Mouse (Mus musculus) retina, embryonic 14.5 days (tissue): ENCODE data around the gene Chrna9.

Source experiments
- DNase-seq: peaks from one replicate; pipeline ENCODE4 v3.0.0-alpha.2; 2015; ENCODE audit warnings: low spot score

Chrna9 gene

DNA sequence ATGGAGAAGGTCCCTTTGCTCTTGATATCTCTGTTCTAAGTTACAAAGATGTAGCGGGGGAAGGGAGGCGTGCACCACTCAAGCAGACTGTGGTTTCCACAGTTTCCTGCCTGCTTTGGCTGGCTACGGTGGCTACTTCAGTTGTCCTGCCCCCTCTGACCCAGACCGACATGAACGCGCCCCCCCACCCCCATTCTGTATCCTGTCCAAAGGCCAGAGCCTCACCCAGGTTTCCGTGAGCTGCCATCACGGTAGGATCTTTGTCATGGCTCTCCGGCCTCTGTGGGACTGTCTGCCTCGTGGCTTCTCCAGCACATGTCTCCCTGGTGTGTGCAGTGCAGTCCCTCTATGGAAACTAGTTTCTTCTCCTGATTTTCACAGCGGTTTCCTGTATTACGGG is 15.4 kb upstream of the Chrna9 start:
- DNase-seq, result no peak

DNA sequence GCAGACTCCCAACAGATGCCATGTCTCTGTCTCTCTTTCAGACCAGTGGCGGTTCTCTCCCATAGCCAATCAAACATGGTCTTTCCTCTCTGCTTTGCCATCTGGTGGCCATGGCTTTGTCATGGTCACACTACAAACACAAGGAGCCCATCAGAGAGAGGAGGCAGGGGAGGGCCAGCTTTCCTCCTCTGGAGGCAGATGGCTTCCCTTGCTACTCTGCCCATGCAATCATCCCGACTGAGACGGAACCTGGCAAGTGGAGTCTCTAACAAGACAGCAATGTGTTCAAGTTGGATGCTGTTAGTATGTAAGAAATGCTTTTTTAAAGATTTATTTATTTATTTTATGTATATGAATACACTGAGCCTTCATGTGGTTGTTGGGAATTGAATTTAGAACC is 14.8 kb upstream of the Chrna9 start:
- DNase-seq, result no peak

DNA sequence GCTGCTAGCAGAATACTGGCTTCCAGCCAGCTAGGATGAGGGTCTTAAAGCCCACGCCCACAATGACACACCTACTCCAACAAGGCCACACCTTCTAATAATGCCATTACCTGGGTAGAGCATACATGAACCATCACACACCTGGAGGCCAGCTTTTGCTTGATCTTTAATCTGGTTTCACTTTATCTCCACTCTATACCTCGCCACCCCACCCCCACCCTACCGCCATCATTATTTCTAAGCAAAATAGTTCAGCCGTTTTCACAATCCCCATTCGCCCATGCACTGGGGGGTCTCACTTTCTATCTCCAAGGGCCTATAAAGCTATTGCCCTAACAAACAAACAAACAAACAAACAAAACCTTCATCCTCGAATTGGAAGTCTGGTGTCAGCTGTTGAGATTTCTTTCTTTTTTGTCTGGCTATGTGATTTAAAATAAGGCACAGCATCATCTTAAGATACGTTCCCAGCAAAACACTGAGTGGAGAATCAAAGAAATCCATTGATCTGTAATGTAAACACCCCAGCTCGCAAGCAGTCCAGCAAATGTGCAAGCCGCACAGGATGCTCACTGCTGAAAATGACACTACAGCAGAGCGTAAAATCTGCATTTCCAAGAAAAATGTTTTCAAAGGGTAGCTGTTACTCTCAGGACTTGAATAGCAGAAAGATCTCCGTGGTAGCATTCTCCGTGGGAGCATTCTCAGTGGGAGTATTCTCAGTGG is 13.9 kb upstream of the Chrna9 start:
- DNase-seq, result no peak

- no peak for DNase-seq
These were observed 13.1 kb upstream of the Chrna9 start for GRCm38 (mm10) chr5:65921477-65922138.

GRCm38 (mm10) chr5:65926666-65927065 is 8.1 kb upstream of the Chrna9 start:
- no peak for DNase-seq

- DNase-seq, result no peak
These were observed 5.6 kb upstream of the Chrna9 start for GRCm38 (mm10) chr5:65929162-65929561.

- no peak for DNase-seq
These were observed 4.5 kb upstream of the Chrna9 start for GRCm38 (mm10) chr5:65930171-65930570.

DNA sequence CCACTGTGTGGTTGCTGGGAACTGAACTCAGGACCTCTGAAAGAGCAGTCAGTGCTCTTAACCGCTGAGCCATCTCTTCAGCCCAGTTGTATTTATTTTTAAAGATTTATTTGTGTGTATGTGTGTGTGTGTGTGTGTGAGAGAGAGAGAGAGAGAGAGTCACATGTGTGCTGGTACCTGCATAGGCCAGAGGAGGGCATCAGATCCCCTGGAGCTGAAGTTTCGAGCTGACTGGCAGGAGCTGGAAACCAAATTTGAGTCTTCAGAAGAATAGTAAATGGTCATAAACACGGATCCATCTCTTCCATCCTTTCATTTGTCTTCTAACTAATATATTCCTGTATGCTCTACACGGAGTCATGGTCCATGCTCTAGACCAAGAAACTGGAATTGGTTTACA is 1.5 kb upstream of the Chrna9 start:
- DNase-seq, result no peak

GRCm38 (mm10) chr5:65933764-65934163 is 957 bp upstream of the Chrna9 start:
- no peak for DNase-seq

DNA sequence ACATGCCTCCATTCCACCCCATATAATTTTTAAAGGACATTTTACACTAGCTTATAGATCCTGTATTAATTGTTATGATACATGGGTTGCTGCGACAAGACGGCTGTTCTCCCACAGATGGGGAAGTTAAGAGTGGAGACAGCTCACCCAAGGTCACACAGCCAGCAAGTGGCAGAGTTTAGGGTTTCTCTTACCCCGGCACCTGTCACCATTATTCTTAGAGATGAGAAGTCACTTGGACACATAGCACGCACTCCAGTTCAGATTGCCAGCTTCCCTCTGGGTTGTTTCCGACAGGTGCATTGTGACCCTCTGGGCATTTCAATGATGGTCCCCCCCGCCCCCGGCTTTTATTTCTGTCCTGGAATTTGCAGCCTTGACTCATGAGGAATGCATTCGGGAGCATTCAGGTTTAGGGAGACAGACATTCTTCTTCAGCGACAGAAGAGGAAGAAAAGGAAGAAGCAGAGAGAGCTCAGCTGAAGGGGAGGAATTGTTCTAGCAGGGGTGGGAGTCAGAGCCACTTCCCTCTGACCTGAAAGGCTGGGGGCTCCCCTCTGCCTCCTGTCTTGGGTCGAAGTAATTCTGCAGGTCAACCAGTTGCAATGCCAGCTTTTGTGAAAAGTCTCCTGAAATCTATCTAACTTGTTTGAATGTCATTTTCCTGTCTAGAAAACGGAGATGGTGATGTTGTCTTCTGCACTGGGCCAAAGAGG is 2.4 kb downstream of the Chrna9 start:
- DNase-seq, result no peak

DNA sequence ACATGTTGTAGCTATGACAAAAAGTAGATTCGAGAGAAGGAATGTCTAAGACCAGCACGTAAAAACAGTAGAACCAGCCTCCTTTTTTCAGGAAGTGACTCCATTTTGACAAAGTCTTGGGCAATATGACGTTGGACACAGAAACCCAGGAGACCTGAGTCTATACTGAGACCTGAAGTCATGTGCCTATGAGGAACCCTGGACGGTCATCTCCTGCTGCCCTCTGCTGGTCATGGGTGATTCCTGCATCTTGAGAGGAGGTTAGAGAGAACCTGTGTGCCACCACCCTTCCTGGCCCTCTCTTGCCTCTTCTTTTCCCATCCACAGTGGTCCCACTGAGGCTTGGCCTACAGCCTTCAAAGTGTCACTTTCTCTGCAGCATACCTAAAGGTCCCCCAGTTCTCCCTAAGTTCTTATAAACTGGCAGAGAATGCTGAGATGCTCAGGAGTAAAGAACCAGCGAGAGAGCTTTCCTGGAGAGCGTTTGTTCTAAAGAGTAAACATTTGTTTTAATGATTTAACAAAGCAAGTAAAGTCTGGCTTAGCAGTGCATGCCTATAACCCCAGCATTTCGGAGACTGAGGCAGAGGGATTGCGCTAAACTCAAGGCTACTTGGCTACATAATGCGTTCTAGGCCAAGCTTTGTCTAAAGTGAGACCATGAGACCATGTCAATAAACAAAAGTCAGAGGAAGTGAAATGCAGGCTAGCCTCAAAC is 3.4 kb downstream of the Chrna9 start:
- peak; percentile 92 for DNase-seq

GRCm38 (mm10) chr5:65941145-65941544 is 6.4 kb downstream of the Chrna9 start:
- DNase-seq, result no peak

DNA sequence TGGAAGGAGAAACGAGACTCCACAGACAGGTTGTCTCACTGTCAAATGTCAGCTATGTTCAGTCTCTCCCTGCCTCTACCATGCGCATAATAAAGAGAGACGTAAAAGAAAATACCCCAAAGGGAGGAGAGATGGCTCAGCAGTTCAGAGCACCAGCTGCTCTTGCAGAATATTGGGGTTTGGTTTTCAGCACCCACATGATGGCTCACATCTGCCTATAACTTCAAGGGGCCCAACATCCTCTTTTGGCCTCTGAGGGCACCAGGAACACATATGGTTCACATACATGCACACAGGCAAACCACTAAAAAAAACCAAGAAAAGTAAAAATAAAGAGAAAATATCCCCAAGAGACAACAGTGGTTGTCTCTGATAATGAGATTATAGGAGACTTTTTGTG is 15.1 kb downstream of the Chrna9 start:
- no peak for DNase-seq

- peak; percentile 86 for DNase-seq
These were observed 15.5 kb downstream of the Chrna9 start for GRCm38 (mm10) chr5:65950236-65950635.

DNA sequence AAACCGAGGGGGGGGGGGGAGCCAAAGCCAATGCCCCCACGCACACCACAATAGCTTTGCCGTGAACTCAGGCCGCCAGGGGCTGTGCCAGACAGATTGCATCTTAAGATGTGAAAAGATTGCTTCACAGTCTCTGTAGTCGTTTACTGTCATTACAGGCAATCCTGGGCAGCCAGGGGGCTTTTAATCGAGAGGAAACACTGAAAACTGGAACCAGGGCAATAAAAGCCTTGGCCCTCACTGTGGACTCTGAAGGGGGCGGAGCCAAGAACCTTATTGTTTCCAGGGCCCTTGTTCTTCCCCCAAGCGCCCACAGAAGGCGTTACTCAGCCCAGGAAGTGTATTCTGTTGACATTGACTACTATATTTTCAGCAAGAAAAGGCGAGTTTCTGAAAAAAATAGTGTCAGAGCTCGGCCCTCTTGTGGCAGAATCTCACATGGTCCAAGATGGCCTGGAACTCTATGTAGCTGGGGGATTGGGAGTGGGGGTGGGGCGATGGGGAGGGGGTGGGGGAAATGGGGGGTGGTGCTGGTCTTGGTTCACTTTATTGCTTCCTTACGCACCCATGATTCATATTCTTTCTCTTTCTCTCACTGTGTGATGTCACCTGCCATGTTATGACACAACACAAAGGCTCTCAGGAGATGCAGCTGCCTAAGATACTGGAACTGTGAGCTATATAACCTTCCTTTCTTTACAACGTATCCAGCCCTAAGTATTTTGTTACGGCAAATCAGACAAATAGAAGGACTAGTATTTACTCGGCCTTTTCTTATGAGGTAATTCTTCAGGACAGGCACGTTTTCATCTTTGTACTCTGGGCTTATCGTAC is 16.2 kb downstream of the Chrna9 start:
- peak; percentile 82 for DNase-seq

DNA sequence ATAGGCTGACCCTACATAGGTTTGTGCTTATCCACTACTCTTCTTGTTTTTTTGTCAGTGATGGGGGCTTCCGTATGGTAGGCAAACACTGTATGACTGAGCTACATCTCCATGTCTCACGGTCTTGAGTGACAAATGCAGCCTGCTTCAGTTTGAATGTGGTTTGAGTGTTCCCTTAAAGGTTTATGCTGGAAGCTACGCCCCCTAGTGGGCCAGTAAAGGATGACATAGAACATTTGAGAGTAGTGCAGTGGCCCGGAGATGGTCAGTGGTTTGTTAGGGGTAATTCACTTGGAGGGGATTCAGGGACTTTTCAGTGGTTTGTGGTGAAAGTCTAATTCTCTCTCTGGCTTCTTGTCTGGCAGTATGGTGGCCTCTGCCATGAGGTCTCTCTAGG is 16.8 kb downstream of the Chrna9 start:
- peak; percentile 41 for DNase-seq

DNA sequence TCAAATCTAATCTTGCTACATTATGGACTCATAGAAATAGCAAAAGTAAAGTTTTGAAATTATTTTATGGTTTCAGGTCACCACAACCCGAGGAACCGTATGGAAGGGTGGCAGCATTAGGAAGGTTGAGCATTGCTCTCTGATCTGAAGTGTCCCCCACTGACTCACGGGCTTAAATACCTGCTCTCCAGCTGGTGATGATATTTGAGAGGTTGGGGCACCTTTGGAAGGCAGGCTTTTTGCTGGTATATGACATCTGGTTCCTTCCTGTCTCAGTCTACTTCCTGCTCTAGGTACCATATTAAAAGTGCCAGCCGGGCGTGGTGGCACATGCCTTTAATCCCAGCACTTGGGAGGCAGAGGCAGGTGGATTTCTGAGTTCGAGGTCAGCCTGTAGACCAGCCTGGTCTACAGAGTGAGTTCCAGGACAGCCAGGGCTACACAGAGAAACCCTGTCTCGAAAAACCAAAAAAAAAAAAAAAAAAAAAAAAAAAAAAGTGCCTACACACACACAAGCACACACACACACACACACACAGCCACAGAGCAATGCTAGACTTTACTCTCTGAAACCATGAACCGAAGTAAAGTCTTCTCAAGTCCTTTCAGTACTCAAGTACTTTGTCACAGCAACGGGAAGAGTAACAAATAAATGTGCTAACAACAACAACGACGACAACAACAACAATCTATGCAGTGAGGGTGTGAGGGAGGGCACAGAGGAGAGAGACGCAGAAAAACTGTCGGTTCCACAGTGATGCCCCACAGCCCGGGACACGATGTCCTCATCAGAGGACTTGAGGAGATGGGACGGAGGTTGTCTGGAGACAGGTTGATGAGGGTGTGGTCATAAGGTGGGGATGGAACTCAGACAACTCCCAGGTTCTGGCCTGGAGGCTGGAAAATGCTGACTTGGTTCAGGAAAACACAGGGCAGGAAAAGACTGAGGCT is 19.7 kb downstream of the Chrna9 start:
- DNase-seq, result no peak

- DNase-seq, result peak; percentile 77
These were observed 20.8 kb downstream of the Chrna9 start for GRCm38 (mm10) chr5:65955343-65956143.

- DNase-seq, result no peak
These were observed 21.7 kb downstream of the Chrna9 start for GRCm38 (mm10) chr5:65956144-65957008.
